Mouse (Mus musculus) ovary, adult 18-20 months (tissue): ENCODE measurements around the gene Gm13278.
A peak's percentile ranks its signal among the peaks of the same experiment; 100 is the strongest.
"Not testable (repeated sequence)": the region's sequence is repeated elsewhere in the genome, so short reads cannot be mapped to it uniquely, and the experiment has no call there.

Experiments
- DNase-seq: peaks from one replicate; pipeline ENCODE4 v3.0.0; 2022; ENCODE audit warnings: low spot score, mixed read lengths

Gene Gm13278

DNA sequence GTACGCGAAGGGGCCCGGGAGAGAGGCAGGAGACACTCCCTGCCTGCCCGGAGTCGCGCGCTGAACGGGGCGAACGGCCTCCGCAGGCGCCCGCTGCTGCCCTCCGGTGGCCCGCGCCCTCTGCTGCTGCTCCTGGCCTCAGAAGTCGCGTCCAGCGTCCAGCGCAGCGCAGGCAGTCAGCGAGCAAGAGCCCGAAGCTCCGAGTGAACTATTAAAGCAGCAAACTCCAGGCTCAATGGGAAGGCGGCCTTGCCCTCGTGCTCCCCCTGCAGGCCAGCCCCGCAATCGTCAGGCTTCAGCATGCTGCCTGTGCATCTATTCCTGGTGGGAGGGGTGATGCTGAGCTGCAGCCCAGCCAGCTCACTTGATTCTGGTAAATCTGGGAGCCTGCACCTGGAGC is at the start of gene Gm13278:
Gene Gm13278 (plus strand): TSS at position 301 of the 400 bp plus-strand sequence.
- not testable (repeated sequence) for DNase-seq

- no peak for DNase-seq
These were observed 48.5 kb upstream of the Gm13278 start for GRCm38 (mm10) chr4:88742771-88743371.

DNA sequence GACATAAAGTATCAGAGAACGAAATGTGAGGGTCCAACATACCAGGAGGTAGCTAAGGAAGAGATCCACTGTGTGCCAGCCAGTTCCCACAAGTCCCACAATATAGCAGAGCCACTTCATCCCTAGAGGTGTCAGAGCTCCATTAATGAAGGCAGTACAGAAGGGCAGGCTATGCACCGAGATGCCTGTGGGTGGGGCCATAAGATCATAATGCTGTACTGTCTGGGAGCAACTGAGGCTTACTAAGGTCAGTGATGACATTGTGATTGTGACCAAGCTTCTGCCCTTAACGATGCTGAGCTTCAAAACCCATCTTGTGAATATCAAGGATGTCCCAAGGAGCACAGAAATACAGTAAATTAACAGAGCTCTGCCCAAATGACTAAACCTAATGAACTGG is 47.1 kb upstream of the Gm13278 start:
- DNase-seq: no peak

GRCm38 (mm10) chr4:88749926-88750325 is 41.4 kb upstream of the Gm13278 start:
- DNase-seq: no peak

GRCm38 (mm10) chr4:88754818-88755340 is 36.5 kb upstream of the Gm13278 start, which contains the start of gene Gm13271:
Gene Gm13271, plus strand, starts transcription at chr4:88754868.
- DNase-seq: peak; percentile 78

DNA sequence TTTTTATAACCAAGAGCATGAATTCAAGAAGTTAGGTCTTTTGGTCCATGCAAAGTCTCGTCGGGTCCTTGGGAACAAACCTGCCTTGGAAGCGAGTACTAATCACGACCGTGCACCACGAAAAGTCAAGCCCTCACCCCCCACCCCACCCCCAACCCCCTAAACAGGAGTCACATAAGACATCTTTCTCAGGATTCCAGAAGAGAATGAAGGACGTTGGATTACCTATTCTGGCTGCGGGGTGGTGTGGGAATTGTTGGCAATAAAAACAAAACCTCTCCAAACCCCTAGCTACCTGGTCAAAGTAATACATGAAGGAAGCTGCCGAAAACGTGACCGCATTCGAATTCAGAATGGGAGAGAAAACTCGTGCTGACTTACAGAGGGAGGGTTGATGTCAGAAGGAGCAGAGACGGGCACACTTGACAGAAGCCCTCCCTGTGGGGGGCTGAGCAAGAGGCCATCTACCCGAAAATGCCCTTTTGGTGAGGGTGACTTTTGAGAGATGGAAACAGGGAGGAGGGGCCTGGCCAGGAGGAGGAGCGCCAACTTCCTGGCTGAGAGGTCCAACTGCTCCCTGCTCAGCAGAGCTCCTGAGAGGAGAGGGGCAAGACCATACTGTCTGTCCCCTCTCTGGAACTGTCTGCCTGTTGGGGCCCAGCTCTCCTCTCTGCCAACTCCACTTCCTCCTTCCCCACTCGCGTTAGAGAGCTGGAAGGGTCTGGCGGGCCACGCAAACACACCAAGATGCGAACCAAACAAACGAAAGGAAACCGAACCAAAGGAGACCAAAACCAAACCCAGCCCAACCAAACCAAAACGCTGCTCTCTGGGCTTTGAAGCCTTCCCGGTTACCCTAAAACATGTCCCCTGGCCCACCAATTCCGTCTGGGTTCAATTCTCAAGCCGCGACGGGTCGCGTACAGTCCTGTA is 34.5 kb upstream of the Gm13278 start:
- not testable (repeated sequence) for DNase-seq

DNA sequence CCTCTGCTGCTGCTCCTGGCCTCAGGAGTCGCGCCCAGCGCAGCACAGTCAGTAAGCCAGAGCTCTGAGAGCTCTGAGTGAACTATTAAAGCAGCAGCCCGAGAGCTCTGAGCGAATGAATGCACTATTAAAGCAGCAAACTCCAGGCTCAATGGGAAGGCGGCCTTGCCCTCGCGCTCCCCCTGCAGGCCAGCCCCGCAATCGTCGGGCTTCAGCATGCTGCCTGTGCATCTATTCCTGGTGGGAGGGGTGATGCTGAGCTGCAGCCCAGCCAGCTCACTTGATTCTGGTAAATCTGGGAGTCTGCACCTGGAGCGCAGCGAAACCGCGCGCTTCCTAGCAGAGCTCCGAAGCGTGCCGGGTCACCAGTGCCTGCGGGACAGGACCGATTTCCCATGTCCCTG is 33.7 kb upstream of the Gm13278 start:
- peak; percentile 86 for DNase-seq

DNA sequence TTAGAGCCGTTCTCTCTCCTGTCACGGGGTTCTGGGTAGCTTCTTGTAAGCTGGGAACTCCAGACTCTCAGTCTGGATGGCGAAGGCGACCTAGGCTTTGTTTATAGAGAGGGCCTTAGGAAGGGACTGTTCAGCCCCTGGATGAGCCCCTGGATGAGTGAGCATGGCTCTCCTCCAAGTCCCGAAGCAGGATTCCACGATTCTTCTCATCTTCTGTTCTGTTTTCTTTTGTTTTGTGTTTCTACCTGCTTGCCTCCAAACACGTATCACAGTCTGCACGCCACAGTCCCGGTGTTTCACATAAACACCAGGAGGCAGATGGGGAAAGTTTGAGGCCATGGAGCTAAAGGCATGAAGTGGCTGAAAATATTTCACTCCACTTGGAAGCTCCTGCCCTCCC is 32.6 kb upstream of the Gm13278 start:
- not testable (repeated sequence) for DNase-seq

GRCm38 (mm10) chr4:88759610-88760268 is 31.6 kb upstream of the Gm13278 start, which contains the start of gene Gm13283:
Gene Gm13283, plus strand, starts transcription at chr4:88760119.
- peak; percentile 39 for DNase-seq

DNA sequence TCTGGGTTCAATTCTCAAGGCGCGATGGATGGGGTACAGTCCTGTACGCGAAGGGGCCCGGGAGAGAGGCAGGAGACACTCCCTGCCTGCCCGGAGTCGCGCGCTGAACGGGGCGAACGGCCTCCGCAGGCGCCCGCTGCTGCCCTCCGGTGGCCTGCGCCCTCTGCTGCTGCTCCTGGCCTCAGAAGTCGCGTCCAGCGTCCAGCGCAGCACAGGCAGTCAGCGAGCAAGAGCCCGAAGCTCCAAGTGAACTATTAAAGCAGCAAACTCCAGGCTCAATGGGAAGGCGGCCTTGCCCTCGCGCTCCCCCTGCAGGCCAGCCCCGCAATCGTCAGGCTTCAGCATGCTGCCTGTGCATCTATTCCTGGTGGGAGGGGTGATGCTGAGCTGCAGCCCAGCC is 30.9 kb upstream of the Gm13278 start:
- DNase-seq: peak; percentile 81

GRCm38 (mm10) chr4:88761776-88762175 is 29.6 kb upstream of the Gm13278 start:
- DNase-seq: peak; percentile 74

GRCm38 (mm10) chr4:88762341-88762740 is 29.0 kb upstream of the Gm13278 start:
- peak; percentile 28 for DNase-seq

DNA sequence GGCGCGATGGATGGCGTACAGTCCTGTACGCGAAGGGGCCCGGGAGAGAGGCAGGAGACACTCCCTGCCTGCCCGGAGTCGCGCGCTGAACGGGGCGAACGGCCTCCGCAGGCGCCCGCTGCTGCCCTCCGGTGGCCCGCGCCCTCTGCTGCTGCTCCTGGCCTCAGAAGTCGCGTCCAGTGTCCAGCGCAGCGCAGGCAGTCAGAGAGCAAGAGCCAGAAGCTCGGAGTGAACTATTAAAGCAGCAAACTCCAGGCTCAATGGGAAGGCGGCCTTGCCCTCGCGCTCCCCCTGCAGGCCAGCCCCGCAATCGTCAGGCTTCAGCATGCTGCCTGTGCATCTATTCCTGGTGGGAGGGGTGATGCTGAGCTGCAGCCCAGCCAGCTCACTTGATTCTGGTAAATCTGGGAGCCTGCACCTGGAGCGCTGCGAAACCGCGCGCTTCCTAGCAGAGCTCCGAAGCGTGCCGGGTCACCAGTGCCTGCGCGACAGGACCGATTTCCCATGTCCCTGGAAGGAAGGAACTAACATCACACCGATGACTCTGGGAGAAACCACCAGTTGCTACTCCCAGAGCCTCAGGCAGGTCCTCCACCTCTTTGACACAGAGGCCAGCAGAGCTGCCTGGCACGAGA is 27.8 kb upstream of the Gm13278 start:
- peak; percentile 69 for DNase-seq

DNA sequence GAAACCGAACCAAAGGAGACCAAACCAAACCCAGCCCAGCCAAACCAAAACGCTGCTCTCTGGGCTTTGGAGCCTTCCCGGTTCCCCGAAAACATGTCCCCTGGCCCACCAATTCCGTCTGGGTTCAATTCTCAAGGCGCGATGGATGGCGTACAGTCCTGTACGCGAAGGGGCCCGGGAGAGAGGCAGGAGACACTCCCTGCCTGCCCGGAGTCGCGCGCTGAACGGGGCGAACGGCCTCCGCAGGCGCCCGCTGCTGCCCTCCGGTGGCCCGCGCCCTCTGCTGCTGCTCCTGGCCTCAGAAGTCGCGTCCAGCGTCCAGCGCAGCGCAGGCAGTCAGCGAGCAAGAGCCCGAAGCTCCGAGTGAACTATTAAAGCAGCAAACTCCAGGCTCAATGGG is 17.8 kb upstream of the Gm13278 start, which contains the start of gene Gm13290:
Gene Gm13290 (plus strand): TSS at position 301 of the 400 bp plus-strand sequence.
- DNase-seq: not testable (repeated sequence)

- not testable (repeated sequence) for DNase-seq
These were observed 14.7 kb upstream of the Gm13278 start, which contains the start of gene Gm13289 for GRCm38 (mm10) chr4:88776622-88777021. Gene Gm13289, plus strand, starts transcription at chr4:88776922.

DNA sequence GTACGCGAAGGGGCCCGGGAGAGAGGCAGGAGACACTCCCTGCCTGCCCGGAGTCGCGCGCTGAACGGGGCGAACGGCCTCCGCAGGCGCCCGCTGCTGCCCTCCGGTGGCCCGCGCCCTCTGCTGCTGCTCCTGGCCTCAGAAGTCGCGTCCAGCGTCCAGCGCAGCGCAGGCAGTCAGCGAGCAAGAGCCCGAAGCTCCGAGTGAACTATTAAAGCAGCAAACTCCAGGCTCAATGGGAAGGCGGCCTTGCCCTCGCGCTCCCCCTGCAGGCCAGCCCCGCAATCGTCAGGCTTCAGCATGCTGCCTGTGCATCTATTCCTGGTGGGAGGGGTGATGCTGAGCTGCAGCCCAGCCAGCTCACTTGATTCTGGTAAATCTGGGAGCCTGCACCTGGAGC is 11.8 kb upstream of the Gm13278 start, which contains the start of gene Gm13272:
Gene Gm13272 (plus strand): TSS at position 301 of the 400 bp plus-strand sequence.
- DNase-seq: not testable (repeated sequence)

DNA sequence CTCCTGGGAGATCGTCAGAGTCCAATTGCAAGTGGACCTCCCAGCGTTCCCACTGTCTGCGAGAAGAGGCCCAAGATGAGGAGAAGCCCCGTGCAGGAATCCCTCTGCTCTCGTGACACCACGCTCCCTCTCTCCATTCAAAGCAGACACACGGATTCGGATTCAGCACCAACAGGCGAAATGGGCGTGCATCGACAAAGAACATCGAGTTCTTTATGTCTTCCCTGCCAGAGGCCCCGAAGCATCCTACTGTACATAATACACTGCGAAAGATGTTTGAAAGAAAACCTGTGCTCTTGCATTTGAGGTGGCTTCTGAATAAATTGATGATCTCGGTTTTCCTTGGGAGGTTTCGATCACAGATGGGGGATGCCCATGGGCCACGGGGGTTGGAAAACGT is 11.0 kb upstream of the Gm13278 start:
- DNase-seq: not testable (repeated sequence)

DNA sequence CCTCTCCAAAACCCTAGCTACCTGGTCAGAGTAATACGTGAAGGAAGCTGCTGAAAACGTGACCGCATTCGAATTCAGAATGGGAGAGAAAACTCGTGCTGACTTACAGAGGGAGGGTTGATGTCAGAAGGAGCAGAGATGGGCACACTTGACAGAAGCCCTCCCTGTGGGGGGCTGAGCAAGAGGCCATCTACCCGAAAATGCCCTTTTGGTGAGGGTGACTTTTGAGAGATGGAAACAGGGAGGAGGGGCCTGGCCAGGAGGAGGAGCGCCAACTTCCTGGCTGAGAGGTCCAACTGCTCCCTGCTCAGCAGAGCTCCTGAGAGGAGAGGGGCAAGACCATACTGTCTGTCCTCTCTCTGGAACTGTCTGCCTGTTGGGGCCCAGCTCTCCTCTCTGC is 9.5 kb upstream of the Gm13278 start, which contains the start of gene Ifnz:
Gene Ifnz (plus strand): TSS at position 301 of the 400 bp plus-strand sequence.
- not testable (repeated sequence) for DNase-seq

DNA sequence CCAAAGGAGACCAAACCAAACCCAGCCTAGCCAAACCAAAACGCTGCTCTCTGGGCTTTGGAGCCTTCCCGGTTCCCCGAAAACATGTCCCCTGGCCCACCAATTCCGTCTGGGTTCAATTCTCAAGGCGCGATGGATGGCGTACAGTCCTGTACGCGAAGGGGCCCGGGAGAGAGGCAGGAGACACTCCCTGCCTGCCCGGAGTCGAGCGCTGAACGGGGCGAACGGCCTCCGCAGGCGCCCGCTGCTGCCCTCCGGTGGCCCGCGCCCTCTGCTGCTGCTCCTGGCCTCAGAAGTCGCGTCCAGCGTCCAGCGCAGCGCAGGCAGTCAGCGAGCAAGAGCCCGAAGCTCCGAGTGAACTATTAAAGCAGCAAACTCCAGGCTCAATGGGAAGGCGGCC is 9.0 kb upstream of the Gm13278 start:
- not testable (repeated sequence) for DNase-seq

- DNase-seq: not testable (repeated sequence)
These were observed 5.9 kb upstream of the Gm13278 start, which contains the start of gene Gm13276 for GRCm38 (mm10) chr4:88785409-88785808. Gene Gm13276, plus strand, starts transcription at chr4:88785709.

DNA sequence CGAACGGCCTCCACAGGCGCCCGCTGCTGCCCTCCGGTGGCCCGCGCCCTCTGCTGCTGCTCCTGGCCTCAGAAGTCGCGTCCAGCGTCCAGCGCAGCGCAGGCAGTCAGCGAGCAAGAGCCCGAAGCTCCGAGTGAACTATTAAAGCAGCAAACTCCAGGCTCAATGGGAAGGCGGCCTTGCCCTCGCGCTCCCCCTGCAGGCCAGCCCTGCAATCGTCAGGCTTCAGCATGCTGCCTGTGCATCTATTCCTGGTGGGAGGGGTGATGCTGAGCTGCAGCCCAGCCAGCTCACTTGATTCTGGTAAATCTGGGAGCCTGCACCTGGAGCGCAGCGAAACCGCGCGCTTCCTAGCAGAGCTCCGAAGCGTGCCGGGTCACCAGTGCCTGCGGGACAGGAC is 2.9 kb upstream of the Gm13278 start, which contains the start of gene Gm13277:
Gene Gm13277 (plus strand): TSS at position 231 of the 400 bp plus-strand sequence.
- peak; percentile 62 for DNase-seq
